Mouse (Mus musculus) neural tube, embryonic 10.5 days (tissue): ENCODE results near the gene Prokr2.

Experiments used
- DNase-seq: peaks from one replicate; pipeline ENCODE4 v3.0.0-alpha.2; 2017; ENCODE audit warnings: low spot score; ENCODE audit errors: extremely low spot score

The Prokr2 gene

GRCm38 (mm10) chr2:132385194-132385838 is at the start of gene Prokr2:
TSS of gene Prokr2 (minus strand) at chr2:132385447.
- DNase-seq, result peak; percentile 51

DNA sequence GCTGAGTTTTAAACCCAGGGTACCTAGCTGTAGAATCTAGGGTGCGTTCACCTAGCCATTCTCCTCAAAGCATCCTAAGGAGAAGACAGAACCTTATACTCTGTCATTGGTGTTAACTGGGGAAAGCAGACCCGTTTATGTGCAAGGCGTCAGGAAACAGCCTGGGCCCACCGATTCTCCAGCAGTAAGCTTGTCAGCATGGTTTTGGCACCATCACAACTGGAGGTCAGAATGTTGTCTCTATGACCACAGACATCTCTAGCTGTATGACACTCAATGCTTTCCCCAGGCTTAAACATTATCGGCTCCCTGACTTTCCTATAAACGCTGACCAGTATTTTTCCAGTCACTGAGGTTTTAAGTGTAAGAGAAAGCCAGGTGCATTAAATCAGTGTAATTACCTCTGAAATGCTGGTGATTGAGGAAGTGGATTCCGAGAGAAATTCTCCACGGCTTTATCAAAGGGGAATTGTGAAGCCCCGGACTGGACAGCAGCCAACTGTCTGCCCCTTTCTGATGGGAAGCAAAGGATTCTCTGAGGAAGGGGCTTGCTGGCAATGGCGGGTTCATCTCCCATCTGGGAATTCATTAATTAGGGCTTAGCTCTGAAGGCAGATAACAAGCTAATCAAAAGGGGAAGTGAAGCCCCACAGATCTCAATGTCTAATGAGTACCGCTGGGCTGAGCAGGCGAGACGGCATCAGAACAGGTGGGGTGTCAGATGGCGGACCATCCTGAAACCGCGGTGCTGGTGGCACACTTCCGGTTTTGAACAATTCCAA is 42.1 kb upstream of the Prokr2 start:
- DNase-seq, result no peak

- no peak for DNase-seq
These were observed 40.3 kb upstream of the Prokr2 start for GRCm38 (mm10) chr2:132425576-132425975.

GRCm38 (mm10) chr2:132423411-132424047 is 38.3 kb upstream of the Prokr2 start:
- DNase-seq, result no peak

GRCm38 (mm10) chr2:132422846-132423245 is 37.6 kb upstream of the Prokr2 start:
- DNase-seq, result no peak

- no peak for DNase-seq
These were observed 33.2 kb upstream of the Prokr2 start for GRCm38 (mm10) chr2:132418414-132418813.

DNA sequence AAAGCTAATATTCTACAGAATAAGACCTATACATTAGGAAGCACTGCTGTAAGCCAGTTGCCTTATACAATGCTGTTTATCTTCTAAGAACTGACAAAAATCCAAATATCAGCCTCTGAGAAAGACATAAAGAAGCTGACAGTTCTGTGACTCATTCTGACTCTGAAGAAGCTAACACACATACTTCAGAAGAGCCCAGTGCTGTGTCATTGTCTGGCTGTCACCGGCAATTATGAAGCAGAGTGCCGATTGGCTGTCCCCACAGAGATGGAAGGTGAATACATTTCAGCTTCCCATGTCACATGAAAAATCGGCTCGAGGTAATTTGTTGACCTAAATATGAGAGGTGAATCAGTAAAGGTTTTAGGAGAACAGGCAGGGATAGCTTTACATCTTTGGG is 24.9 kb upstream of the Prokr2 start:
- no peak for DNase-seq

DNA sequence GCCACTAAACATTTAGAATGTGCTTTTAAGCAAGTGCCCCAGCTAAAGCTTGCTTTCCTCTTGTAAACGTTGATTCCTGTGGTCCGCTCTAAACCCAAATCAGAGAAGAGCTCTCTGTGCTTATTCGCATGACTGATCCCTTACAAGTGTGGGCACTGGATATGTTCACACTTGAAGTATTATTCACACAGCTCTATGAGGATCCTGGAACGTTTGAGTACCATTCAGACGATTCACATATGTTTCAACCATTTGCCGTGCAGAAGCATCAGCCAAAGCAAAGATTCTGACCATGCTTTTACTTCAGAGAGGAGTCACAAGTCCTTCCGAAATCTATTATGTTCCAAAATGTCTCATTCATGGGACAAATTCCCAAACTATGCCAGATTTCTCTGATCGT is 12.9 kb upstream of the Prokr2 start:
- no peak for DNase-seq

DNA sequence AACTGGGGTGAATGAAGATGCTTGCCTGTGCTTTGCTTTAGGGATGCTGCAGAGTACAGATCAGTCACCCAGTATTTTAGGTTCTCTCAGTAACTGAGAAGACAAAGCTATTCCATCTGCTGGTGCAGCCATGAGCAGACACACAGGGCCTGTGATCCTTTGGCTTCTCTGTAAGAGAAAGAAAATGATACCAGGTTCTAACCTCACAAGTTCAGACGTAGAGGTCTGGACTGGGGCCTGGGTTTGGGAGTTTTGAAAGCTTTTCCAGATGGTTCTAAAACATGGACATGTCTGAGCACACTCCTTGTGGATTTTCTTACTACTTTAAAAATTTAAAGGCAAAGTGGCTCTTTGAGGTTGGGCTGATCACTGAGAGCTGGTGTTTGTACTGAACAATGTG is 10.5 kb upstream of the Prokr2 start:
- DNase-seq, result no peak

DNA sequence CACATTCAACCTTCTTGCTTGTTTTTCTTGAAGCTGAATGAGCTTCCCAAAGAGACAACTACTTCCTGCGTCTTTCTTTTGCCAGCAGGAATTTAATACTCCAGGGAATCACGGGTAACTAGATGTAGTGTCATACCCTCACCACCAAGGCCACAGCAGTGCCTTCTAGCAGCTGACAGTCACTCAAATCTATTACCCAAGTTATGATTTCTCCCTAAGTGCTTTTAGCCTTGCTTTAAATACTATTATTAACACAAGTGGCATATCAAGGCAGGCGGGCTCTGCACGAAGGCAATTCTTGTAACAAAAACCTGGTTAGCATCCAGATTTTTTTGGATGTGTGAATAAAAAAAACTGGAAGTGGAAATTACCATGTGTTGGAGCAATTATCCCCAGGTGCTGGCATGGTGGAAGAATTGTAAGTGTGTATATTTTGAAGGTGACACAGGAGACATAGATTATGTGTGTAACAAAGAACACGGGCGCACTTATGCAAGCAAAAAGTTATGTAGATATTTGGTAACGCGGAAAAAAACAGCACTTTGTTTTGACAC is 5.4 kb upstream of the Prokr2 start:
- DNase-seq, result no peak

DNA sequence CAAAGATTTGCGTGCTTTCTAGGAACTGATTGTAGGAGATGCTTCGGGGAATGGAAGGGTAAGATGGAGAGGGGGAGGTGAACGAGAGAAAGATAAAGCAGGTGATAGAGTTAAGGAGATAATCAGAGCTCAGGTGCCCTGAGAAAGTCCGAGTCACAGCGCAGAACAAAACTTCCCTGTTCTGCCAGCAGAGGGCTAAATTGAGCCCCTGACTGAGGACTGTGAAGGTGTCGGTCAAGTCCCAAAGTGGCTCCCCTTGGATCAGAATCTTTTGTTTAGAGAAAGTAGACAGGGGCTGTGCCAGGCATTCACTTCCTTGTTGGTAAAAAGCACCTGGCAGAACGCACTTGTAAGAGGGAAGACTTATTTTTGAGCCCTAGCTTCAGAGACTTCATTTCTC is 4.3 kb upstream of the Prokr2 start:
- peak; percentile 38 for DNase-seq

DNA sequence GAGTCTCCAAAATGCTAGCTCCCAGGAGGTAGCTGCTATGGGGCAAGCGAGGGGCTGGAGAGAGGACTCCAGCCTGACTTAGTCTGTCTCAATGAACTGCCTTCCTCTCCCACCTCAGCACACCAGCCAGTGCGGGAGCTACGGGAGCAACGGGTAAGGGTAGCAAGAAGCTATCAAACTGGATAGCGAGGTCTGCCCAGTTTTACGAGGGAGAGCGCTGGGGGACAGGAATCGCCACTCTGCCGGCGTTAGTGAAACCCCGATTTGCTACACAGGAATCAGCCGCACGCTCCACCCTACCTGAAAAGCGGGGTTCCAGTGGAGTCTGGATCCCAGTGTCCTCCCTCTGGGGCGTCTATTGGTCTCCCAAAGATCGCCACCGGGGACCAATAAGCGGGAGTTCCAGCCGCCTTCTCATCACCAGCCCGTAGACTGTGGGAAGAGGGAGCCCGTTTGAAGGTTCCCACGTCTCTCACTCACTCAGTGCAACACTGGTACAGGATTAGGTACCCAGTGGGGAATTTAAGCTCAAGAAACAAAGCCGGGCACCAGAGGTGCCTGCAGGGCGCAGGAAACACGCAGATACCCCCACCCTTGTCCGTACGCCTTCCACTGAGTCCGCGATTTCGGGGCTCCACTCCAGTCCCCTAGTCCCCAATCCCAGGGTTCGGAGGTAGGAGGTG is 595 bp downstream of the Prokr2 start:
- DNase-seq, result peak; percentile 55

DNA sequence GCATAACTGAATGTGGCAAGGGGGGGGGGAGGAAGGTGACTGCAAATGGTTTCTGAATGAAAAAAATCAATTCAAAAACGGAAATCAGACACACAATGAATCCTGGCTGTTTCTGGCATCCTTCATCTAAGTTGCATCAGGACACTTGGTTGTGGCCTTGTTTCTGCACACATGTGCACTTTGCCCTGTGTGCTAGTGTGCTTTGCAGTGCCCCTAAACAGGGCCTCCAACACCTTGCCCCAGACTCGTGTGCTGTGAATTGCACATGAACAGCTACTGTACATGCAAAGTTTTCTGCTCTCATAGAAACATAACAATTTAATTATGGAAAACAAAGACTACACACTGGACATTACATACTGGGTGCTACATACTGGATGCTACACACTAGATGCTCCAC is 2.9 kb downstream of the Prokr2 start:
- no peak for DNase-seq

DNA sequence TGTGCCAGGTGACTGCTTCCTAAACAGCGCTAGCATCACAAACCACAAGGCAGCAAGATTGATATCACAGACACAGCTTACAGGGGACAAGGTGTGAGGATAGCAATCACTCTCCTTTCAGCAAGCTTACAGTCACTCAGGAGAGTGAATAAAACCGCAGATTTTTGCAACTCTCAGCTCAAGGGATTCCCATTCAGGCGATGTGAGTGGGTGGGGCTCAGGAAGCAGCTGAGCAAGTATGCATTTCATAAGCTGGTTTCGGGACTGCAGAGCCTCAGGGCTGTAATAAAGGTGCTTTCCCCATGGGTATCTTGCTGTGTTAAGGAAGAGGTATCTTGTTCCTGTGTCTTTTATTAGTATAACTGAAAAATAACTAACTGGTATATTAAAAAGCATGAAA is 5.6 kb downstream of the Prokr2 start:
- no peak for DNase-seq

DNA sequence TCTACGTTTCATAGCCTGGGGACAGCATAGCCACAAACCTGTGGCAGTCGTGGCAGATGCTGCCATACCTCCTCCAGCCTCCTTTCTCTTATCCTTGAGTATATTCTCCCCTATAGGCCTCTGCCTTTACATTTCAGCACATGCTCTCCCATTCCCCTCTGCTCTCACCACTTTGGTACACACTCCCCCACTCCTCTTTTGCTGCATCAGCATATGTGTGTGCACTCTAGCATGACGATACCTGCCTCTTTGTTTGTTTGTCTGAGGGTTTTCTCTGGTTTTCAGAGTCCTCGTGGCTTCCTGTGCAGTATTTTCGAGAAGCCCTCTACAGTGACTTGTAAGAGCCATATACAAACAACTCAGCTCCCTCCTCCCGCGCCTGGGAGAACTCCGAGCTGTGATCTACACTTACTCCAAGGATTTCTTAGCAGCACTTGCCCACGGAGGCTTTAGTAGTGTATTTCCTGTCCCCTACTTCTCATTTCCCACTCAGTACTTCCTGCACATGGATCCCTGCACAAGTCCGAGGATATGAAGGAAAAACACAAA is 6.6 kb downstream of the Prokr2 start:
- DNase-seq, result no peak

DNA sequence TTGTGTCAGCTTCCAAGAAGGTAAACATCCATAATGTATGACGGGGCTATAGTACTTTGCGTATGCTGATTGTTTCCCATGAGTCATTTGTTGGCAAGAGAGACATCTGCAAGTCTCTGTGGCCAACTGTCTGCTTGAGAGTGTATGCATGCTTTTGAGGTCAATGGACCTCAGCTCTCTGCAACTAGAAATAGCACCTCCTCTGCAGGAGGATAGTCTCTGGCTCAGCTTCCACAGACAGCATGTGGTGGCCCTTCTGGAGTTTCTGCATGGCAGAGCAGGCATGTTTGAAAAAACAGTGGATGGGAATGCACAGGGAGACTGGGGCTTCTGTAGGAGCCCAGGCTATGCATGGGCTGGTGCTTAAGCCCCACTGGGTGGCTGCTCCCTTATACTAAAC is 7.8 kb downstream of the Prokr2 start:
- DNase-seq, result no peak

GRCm38 (mm10) chr2:132375721-132376120 is 9.5 kb downstream of the Prokr2 start:
- DNase-seq, result no peak

- no peak for DNase-seq
These were observed 10.1 kb downstream of the Prokr2 start for GRCm38 (mm10) chr2:132375135-132375534.

- no peak for DNase-seq
These were observed 11.5 kb downstream of the Prokr2 start for GRCm38 (mm10) chr2:132373748-132374147.

DNA sequence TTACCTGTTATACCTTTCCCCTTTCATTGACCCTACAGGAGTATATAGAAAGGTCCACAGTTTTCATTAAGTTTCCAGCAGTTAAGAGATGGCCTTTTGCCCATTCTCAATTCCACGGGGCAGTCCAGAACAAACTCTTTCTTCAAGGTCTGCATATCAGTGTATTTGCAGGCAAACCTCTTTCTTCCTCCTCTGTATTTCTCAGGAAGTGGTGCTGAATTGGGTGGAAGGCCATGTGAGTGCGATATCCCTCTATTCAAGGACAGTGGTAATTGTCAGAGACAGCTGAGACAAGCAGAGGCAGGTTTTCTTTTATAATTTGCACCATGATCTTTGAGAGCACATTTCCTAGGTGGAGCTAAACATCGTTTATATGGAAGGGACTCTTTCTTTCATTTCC is 16.8 kb downstream of the Prokr2 start:
- no peak for DNase-seq

DNA sequence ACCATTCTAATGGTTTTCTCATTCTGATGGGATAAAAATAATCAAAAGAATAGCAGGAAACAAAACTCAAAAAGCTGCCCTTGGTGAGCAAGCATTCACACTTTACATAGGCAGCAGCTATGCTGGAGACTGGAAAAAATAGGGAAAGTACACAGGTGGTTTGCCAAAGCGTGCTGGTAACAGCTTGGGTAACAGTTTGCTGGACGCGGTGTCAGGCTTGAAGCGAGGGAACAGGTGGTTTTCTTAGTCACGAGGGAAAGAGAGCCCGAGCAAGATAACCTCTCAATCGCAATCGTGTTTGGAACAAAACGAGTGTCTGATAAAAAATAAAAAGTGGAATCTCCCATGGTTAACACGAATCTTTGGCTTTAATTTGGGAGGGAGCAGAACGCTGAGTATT is 41.4 kb downstream of the Prokr2 start:
- no peak for DNase-seq
